Mouse (Mus musculus): ENCODE measurements around the gene Gm732. TPM values are rescaled to one million over a fixed set of nuclear protein-coding genes. Genes with fewer than 3 reads are reported as not detected.

The Gm732 gene
- not detected in 2 replicates for polyA plus RNA-seq (2015; fragmentation: Nextera tagmentation; extraction: Ambion mirVana)

DNA sequence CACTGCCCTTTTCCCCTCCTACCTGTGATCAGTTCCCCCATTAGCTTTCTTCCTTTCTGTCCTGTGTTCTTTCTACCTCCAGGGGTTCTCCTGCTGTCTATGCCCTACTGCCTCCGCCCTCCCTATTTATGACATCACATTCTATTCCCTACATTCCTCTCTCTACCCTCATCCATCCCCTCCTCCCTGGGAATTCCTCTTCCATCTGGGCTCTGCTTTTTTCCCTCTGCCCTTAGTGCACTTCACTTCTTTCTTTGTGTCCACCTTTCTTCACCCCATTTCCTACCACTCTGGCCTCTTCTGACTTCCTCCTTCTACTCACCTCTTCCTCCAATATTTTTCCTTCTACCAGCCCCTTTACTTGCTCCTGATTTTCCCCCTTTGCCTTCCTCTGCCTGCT, at the start of gene Gm732:
Gene Gm732, minus strand, starts transcription at position 101 of the 400 bp plus-strand sequence.
- Histone ChIP-seq H3K36me3 (no peaks in the 10 kb centered on the region), H3K27me3 (replicated peaks) (no peaks in the 10 kb centered on the region), H3K4me1 (no peaks in the 10 kb centered on the region), H3K9me3 (no peaks in the 10 kb centered on the region), H3K27ac (no peak within 1 kb of the TSS), H3K4me2 (no peak within 1 kb of the TSS), H3K4me3 (replicated peaks) (no peak within 1 kb of the TSS), H3K9ac (no peak within 1 kb of the TSS)
- WGBS = 77% methylated on average over 1 of the region's 1 CpGs
- ATAC-seq (ENCODE audit: insufficient read depth, low FRiP score, low read depth) = no peak

Other genes starting within 250 kb of the Gm732 start
- 0.10 and 0.40 TPM in 2 replicates for gene Tent5d, start 155.9 kb downstream of the Gm732 start, polyA plus RNA-seq (2015; fragmentation: Nextera tagmentation; extraction: Ambion mirVana)
- 13.4 and 13.9 TPM in 2 replicates for gene 2610002M06Rik, start 132.1 kb downstream of the Gm732 start, polyA plus RNA-seq (2015; fragmentation: Nextera tagmentation; extraction: Ambion mirVana)

All from stomach, embryonic 15.5 days (tissue).